Mouse (Mus musculus): ENCODE results near the gene 9330161L09Rik. TPM values are rescaled to one million over a fixed set of nuclear protein-coding genes. Genes with fewer than 3 reads are reported as not detected.

Gene 9330161L09Rik
- polyA plus RNA-seq, 1 experiment from 2014 or later, result not detected

- H3K4me1 ChIP-seq, result peaks cover 30% of the 10 kb centered on the region
- WGBS, result under 1% methylated on average over 33 of the region's 33 CpGs
- peaks cover 13% of the 10 kb centered on the region; the same call in 1 of the 2 replicates for H3K36me3 ChIP-seq
- H3K4me3 ChIP-seq, result peak within 1 kb of the TSS; percentile 80
- no peaks in the 10 kb centered on the region for H3K9me3 ChIP-seq
- no peaks in the 10 kb centered on the region for H3K27me3 ChIP-seq
- ATAC-seq (ENCODE audit: borderline replicate concordance, extremely low read depth, low FRiP score, low TSS enrichment), result peak; percentile 100
- H3K9ac ChIP-seq, result peak within 1 kb of the TSS; percentile 74
- H3K27ac ChIP-seq, result 0 out of 2 replicates have a peak within 1 kb of the TSS, but pooled peaks have one; percentile 11
- peak within 1 kb of the TSS; percentile 79 for H3K4me2 ChIP-seq
Measured at GRCm38 (mm10) chr12:103425729-103426470, 18.3 kb upstream of the 9330161L09Rik start, which contains the start of gene Ddx24. Gene Ddx24, minus strand, starts transcription at chr12:103425830.

GRCm38 (mm10) chr12:103425016-103425728 is 17.6 kb upstream of the 9330161L09Rik start:
- H3K9me3 ChIP-seq, result no peaks in the 10 kb centered on the region
- peak overlapping the region; percentile 80 for H3K4me3 ChIP-seq
- H3K27me3 ChIP-seq, result no peaks in the 10 kb centered on the region
- WGBS, result 10% methylated on average over 33 of the region's 33 CpGs
- peaks cover 13% of the 10 kb centered on the region; the same call in 1 of the 2 replicates for H3K36me3 ChIP-seq
- no peak for ATAC-seq (ENCODE audit: borderline replicate concordance, extremely low read depth, low FRiP score, low TSS enrichment)
- peak overlapping the region; percentile 79 for H3K4me2 ChIP-seq
- H3K4me1 ChIP-seq, result peaks cover 30% of the 10 kb centered on the region
- peak overlapping the region; percentile 74 for H3K9ac ChIP-seq
- 0 out of 2 replicates have a peak overlapping the region, but pooled peaks have one; percentile 11 for H3K27ac ChIP-seq

- Histone ChIP-seq H3K27me3 (no peaks in the 10 kb centered on the region), H3K9ac (no peak overlapping the region), H3K9me3 (no peaks in the 10 kb centered on the region), H3K4me3 (no peak overlapping the region), H3K4me2 (no peak overlapping the region), H3K4me1 (no peaks in the 10 kb centered on the region), H3K36me3 (peaks cover 77% of the 10 kb centered on the region), H3K27ac (no peak overlapping the region)
- no peak for ATAC-seq (ENCODE audit: borderline replicate concordance, extremely low read depth, low FRiP score, low TSS enrichment)
- 89% methylated on average over 10 of the region's 10 CpGs for WGBS
Measured at GRCm38 (mm10) chr12:103408144-103408543, 524 bp upstream of the 9330161L09Rik start.

GRCm38 (mm10) chr12:103404131-103404530 is 3.5 kb downstream of the 9330161L09Rik start:
- Histone ChIP-seq H3K27ac (no peak overlapping the region), H3K27me3 (no peaks in the 10 kb centered on the region), H3K4me3 (no peak overlapping the region), H3K4me1 (no peaks in the 10 kb centered on the region), H3K9ac (no peak overlapping the region), H3K36me3 (peaks cover 43% of the 10 kb centered on the region), H3K9me3 (no peaks in the 10 kb centered on the region), H3K4me2 (no peak overlapping the region)
- 83% methylated on average over 18 of the region's 18 CpGs for WGBS
- ATAC-seq (ENCODE audit: borderline replicate concordance, extremely low read depth, low FRiP score, low TSS enrichment), result no peak

- 42% methylated on average over 7 of the region's 7 CpGs for WGBS
- Histone ChIP-seq H3K4me3 (no peak overlapping the region), H3K27ac (peak overlapping the region; percentile 67; the same call in 1 of the 2 replicates), H3K9ac (no peak overlapping the region), H3K36me3 (no peaks in the 10 kb centered on the region), H3K4me2 (peak overlapping the region; percentile 20; the same call in 1 of the 2 replicates), H3K9me3 (no peaks in the 10 kb centered on the region), H3K4me1 (peaks cover 14% of the 10 kb centered on the region; the same call in 1 of the 2 replicates), H3K27me3 (no peaks in the 10 kb centered on the region)
- ATAC-seq (ENCODE audit: borderline replicate concordance, extremely low read depth, low FRiP score, low TSS enrichment), result no peak; the same call in 1 of the 2 replicates
Measured at GRCm38 (mm10) chr12:103396751-103397150, 10.9 kb downstream of the 9330161L09Rik start.

GRCm38 (mm10) chr12:103395486-103396275 is 11.9 kb downstream of the 9330161L09Rik start:
- WGBS, result 55% methylated on average over 12 of the region's 12 CpGs
- no peaks in the 10 kb centered on the region for H3K9me3 ChIP-seq
- peaks cover 21% of the 10 kb centered on the region; the same call in 1 of the 2 replicates for H3K4me1 ChIP-seq
- H3K36me3 ChIP-seq, result no peaks in the 10 kb centered on the region
- H3K27ac ChIP-seq, result peak overlapping the region; percentile 41; the same call in 1 of the 2 replicates
- no peak overlapping the region for H3K4me3 ChIP-seq
- ATAC-seq (ENCODE audit: borderline replicate concordance, extremely low read depth, low FRiP score, low TSS enrichment), result no peak
- no peak overlapping the region for H3K4me2 ChIP-seq
- H3K9ac ChIP-seq, result no peak overlapping the region
- no peaks in the 10 kb centered on the region for H3K27me3 ChIP-seq

GRCm38 (mm10) chr12:103393528-103393927 is 14.1 kb downstream of the 9330161L09Rik start:
- no peaks in the 10 kb centered on the region for H3K36me3 ChIP-seq
- H3K4me3 ChIP-seq, result no peak overlapping the region
- peaks cover 27% of the 10 kb centered on the region for H3K4me1 ChIP-seq
- H3K27ac ChIP-seq, result no peak overlapping the region
- H3K27me3 ChIP-seq, result no peaks in the 10 kb centered on the region
- no peak for ATAC-seq (ENCODE audit: borderline replicate concordance, extremely low read depth, low FRiP score, low TSS enrichment)
- H3K9me3 ChIP-seq, result no peaks in the 10 kb centered on the region
- H3K4me2 ChIP-seq, result no peak overlapping the region
- 33% methylated on average over 6 of the region's 6 CpGs for WGBS
- H3K9ac ChIP-seq, result no peak overlapping the region

- H3K9me3 ChIP-seq, result no peaks in the 10 kb centered on the region
- H3K4me2 ChIP-seq, result no peak overlapping the region
- no peak overlapping the region for H3K9ac ChIP-seq
- H3K4me1 ChIP-seq, result peaks cover 17% of the 10 kb centered on the region
- H3K4me3 ChIP-seq, result no peak overlapping the region
- ATAC-seq (ENCODE audit: borderline replicate concordance, extremely low read depth, low FRiP score, low TSS enrichment), result no peak
- WGBS, result 49% methylated on average over 7 of the region's 7 CpGs
- H3K36me3 ChIP-seq, result no peaks in the 10 kb centered on the region
- no peak overlapping the region for H3K27ac ChIP-seq
- no peaks in the 10 kb centered on the region for H3K27me3 ChIP-seq
Measured at GRCm38 (mm10) chr12:103391098-103391497, 16.5 kb downstream of the 9330161L09Rik start.

- Histone ChIP-seq H3K4me1 (peaks cover 13% of the 10 kb centered on the region), H3K9ac (no peak overlapping the region), H3K27me3 (no peaks in the 10 kb centered on the region), H3K4me2 (peak overlapping the region; percentile 6; the same call in 1 of the 2 replicates), H3K9me3 (no peaks in the 10 kb centered on the region), H3K4me3 (no peak overlapping the region), H3K36me3 (no peaks in the 10 kb centered on the region), H3K27ac (no peak overlapping the region)
- WGBS, result 61% methylated on average over 4 of the region's 4 CpGs
- no peak for ATAC-seq (ENCODE audit: borderline replicate concordance, extremely low read depth, low FRiP score, low TSS enrichment)
Measured at GRCm38 (mm10) chr12:103389982-103390381, 17.6 kb downstream of the 9330161L09Rik start.

- Histone ChIP-seq H3K4me2 (peak overlapping the region; percentile 72), H3K27ac (no peak overlapping the region), H3K27me3 (no peaks in the 10 kb centered on the region), H3K36me3 (no peaks in the 10 kb centered on the region), H3K9ac (peak overlapping the region; percentile 64), H3K4me3 (peak overlapping the region; percentile 83), H3K4me1 (peaks cover 13% of the 10 kb centered on the region), H3K9me3 (no peaks in the 10 kb centered on the region)
- WGBS, result 71% methylated on average over 2 of the region's 2 CpGs
- ATAC-seq (ENCODE audit: borderline replicate concordance, extremely low read depth, low FRiP score, low TSS enrichment), result no peak
Measured at GRCm38 (mm10) chr12:103389348-103389727, 18.3 kb downstream of the 9330161L09Rik start.
